Mouse (Mus musculus): ENCODE results near the gene Ddt.

DNA sequence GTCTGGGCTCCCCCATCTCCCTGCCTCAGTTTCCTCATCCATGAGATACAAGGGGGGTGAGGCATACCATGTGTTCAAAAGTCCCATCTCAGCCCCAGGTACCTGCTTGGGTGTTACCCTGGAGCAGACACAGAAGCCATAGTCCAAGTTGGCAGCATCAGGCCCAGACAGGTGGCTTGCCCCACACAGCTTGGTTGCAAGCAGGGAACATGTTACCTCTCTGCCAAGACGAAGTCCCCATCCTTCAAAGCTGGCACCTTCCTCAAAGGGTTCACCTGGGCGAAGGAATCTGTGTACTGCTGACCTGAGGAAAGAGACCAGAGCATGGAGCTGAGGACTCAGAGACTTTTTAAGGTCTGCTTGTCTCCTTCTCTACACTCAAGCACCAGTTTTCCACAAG lies 4.7 kb upstream of the Ddt start:
- TF ChIP-seq TCF12 (IDR thresholded peaks at IDR 0.05; ENCODE audit: insufficient read depth, poor library complexity, severe bottlenecking) (no peak), POLR2A (IDR thresholded peaks at IDR 0.05; ENCODE audit: insufficient read length, low read depth) (no peak), CEBPB (IDR thresholded peaks at IDR 0.05; ENCODE audit: insufficient read depth, poor library complexity, severe bottlenecking) (no peak), POLR2AphosphoS2 (IDR thresholded peaks at IDR 0.05; ENCODE audit: insufficient read length, low read depth) (no peak), E2F4 (IDR thresholded peaks at IDR 0.05; ENCODE audit: insufficient read depth) (no peak), MYOG (IDR thresholded peaks at IDR 0.05; ENCODE audit: control insufficient read depth in 1 of 3, insufficient read depth in 1 of 3, insufficient read length in 2 of 3, low read depth in 2 of 3) (no peak), MAX (IDR thresholded peaks at IDR 0.05; ENCODE audit: low read depth) (no peak)
